Mouse (Mus musculus): ENCODE measurements around the gene Dusp16.

- TF ChIP-seq CTCF (conservative IDR thresholded peaks at IDR 0.05; ENCODE audit: low read length) (no peak), POU5F1 (IDR thresholded peaks at IDR 0.05; ENCODE audit: borderline replicate concordance, low read length) (no peak), NANOG (IDR thresholded peaks at IDR 0.05; ENCODE audit: borderline replicate concordance, low read length) (no peak)
These were observed 41.3 kb downstream of the Dusp16 start for GRCm38 (mm10) chr6:134751087-134751486.
